In the genomic region with DNA sequence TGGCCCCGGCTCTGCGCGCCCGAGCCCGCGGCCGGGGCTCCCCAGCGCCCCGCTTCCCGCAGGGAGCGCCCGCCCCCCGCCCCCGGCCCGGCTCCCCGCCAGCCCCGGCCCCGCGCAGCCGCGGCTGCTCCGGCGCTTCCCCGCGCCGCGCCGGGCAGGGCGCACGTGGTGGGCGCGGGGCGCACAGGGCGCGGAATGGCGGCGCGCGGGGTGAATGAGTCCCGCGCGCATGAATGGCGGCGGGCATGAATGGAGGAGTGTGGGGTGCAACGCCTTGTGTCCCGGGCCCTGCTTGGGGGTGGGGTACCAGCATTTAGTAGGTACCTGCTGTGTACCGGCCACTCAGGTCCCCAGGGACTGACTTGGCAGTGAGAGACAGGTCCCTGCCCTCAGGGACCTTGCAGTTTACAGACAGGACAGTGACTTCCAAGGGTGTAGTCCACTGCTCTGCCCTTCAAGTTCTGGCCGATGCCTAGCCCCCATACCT, we compare ENCODE assay signal across 8 mouse cellular contexts. TPM values are rescaled to one million over a fixed set of nuclear protein-coding genes. Genes with fewer than 3 reads are reported as not detected.
A peak's percentile ranks its signal among the peaks of the same experiment; 100 is the strongest.
DNase-seq lines count a peak whose midpoint lies in the region; ATAC-seq lines count a peak whose summit lies in the region.

A gene (minus strand): TSS at position 51 of the 487 bp plus-strand sequence.

- WGBS in lung, embryonic 16.5 days = 2% methylated on average over 21 of the region's 48 CpGs
- WGBS in hindbrain, embryonic 13.5 days = 2% methylated on average over 36 of the region's 48 CpGs
- WGBS in liver, embryonic 15.5 days (ENCODE audit: insufficient replicate concordance) = 2% methylated on average over 40 of the region's 48 CpGs

- peak; percentile 61 for ATAC-seq in lung, embryonic 16.5 days (ENCODE audit: low read depth)
- ATAC-seq in hindbrain, embryonic 13.5 days (ENCODE audit: low FRiP score) = peak; percentile 61
- ATAC-seq in liver, embryonic 15.5 days (ENCODE audit: insufficient read depth) = no peak
- no peak for ATAC-seq in erythroid progenitor cell, adult 5-6 weeks (replicated peaks; ENCODE audit: low FRiP score, poor library complexity, severe bottlenecking)

- peak within 1 kb of the TSS; percentile 67 for H3K4me3 ChIP-seq in lung, embryonic 16.5 days (ENCODE audit: low read length)
- H3K4me3 ChIP-seq in hindbrain, embryonic 13.5 days = peak within 1 kb of the TSS; percentile 64
- H3K4me3 ChIP-seq in liver, embryonic 15.5 days (replicated peaks) = peak within 1 kb of the TSS; percentile 48

- H3K27ac ChIP-seq in lung, embryonic 16.5 days (ENCODE audit: low read length) = no peak within 1 kb of the TSS
- H3K27ac ChIP-seq in hindbrain, embryonic 13.5 days = peak within 1 kb of the TSS; percentile 67
- no peak within 1 kb of the TSS for H3K27ac ChIP-seq in liver, embryonic 15.5 days (replicated peaks)

- H3K9ac ChIP-seq in lung, embryonic 16.5 days (ENCODE audit: low read length) = peak within 1 kb of the TSS; percentile 75
- H3K9ac ChIP-seq in hindbrain, embryonic 13.5 days = peak within 1 kb of the TSS; percentile 78
- H3K9ac ChIP-seq in liver, embryonic 15.5 days = peak within 1 kb of the TSS; percentile 11; the same call in 1 of the 2 replicates

- peak within 1 kb of the TSS; percentile 95 for H3K4me2 ChIP-seq in lung, embryonic 16.5 days (ENCODE audit: low read depth, low read length)
- peak within 1 kb of the TSS; percentile 78 for H3K4me2 ChIP-seq in hindbrain, embryonic 13.5 days
- peak within 1 kb of the TSS; percentile 64 for H3K4me2 ChIP-seq in liver, embryonic 15.5 days

- no peak for DNase-seq in adrenal gland, postnatal 4 days (ENCODE audit: low spot score in 2 of 2)
- no peak for DNase-seq in adrenal gland, adult 18-20 months (ENCODE audit: low spot score in 2 of 2)
- DNase-seq in lung, postnatal 4 days = no peak
- peak; percentile 47 for DNase-seq in thymus, postnatal 4 days

- peaks cover 6% of the 10 kb centered on the region; the same call in 1 of the 2 replicates for H3K4me1 ChIP-seq in lung, embryonic 16.5 days (replicated peaks; ENCODE audit: control insufficient read depth, insufficient read depth, low read length)
- peaks cover 20% of the 10 kb centered on the region for H3K4me1 ChIP-seq in hindbrain, embryonic 13.5 days (replicated peaks)
- H3K4me1 ChIP-seq in liver, embryonic 15.5 days (replicated peaks) = peaks cover 3% of the 10 kb centered on the region; the same call in 1 of the 2 replicates

- no peaks in the 10 kb centered on the region for H3K9me3 ChIP-seq in lung, embryonic 16.5 days (ENCODE audit: control insufficient read depth, low read length)
- no peaks in the 10 kb centered on the region for H3K9me3 ChIP-seq in hindbrain, embryonic 13.5 days
- no peaks in the 10 kb centered on the region for H3K9me3 ChIP-seq in liver, embryonic 15.5 days (replicated peaks)

- no peaks in the 10 kb centered on the region for H3K36me3 ChIP-seq in lung, embryonic 16.5 days (ENCODE audit: control insufficient read depth, insufficient read depth, low read length)
- no peaks in the 10 kb centered on the region for H3K36me3 ChIP-seq in hindbrain, embryonic 13.5 days
- no peaks in the 10 kb centered on the region for H3K36me3 ChIP-seq in liver, embryonic 15.5 days (replicated peaks)

- peaks cover 6% of the 10 kb centered on the region for H3K27me3 ChIP-seq in lung, embryonic 16.5 days (ENCODE audit: control insufficient read depth, insufficient read depth, low read depth, low read length)
- H3K27me3 ChIP-seq in hindbrain, embryonic 13.5 days = peaks cover 24% of the 10 kb centered on the region
- peaks cover 35% of the 10 kb centered on the region for H3K27me3 ChIP-seq in liver, embryonic 15.5 days

RNA-seq across cellular contexts. Expression of the gene that starts here (rescaled TPM):
- 10 to 100 TPM; 16.6 to 19.7 TPM for total RNA-seq in adrenal gland, postnatal 4 days (2021)
- 1 to 10 TPM; 2.9 to 5.0 TPM for total RNA-seq in adrenal gland, adult 18-20 months (2021)
- polyA plus RNA-seq in lung, embryonic 16.5 days (2015; fragmentation: Nextera tagmentation; extraction: Ambion mirVana) = 3.2 and 3.9 TPM in 2 replicates
- 21.3 and 23.2 TPM in 2 replicates for polyA plus RNA-seq in hindbrain, embryonic 13.5 days (2015; fragmentation: Nextera tagmentation; extraction: Ambion mirVana)
- polyA plus RNA-seq in liver, embryonic 15.5 days (2015; fragmentation: Nextera tagmentation; extraction: Ambion mirVana) = 0.69 and 1.1 TPM in 2 replicates
- not detected in 2 replicates for total RNA-seq in erythroid progenitor cell, adult 5-6 weeks (2015; ENCODE audit: low replicate concordance)
- not detected in 2 replicates for total RNA-seq in erythroid progenitor cell, adult 5-6 weeks (2017; ENCODE audit: low replicate concordance)

Comparison
In these comparisons a context has a peak if more than half of its experiments do, and no peak if none do; other contexts are left out.
1. ATAC-seq: peak in lung, embryonic 16.5 days (single experiment) and hindbrain, embryonic 13.5 days (single experiment); none in liver, embryonic 15.5 days (single experiment) and erythroid progenitor cell, adult 5-6 weeks (single experiment).
2. H3K9ac ChIP-seq: peak in every context shown above with its lines; median percentile 78 in hindbrain, embryonic 13.5 days; 75 in lung, embryonic 16.5 days; 11 in liver, embryonic 15.5 days.
3. Peak in every context shown above with its lines, with median percentiles within 50 percentile points of each other: H3K4me2 ChIP-seq and H3K4me3 ChIP-seq.